Mouse (Mus musculus): Measurements from ENCODE around the gene Stap2. TPM values are rescaled to one million over a fixed set of nuclear protein-coding genes. Genes with fewer than 3 reads are reported as not detected.

Gene Stap2
- total RNA-seq, 2 experiments from 2014 or later = 5.3 TPM

DNA sequence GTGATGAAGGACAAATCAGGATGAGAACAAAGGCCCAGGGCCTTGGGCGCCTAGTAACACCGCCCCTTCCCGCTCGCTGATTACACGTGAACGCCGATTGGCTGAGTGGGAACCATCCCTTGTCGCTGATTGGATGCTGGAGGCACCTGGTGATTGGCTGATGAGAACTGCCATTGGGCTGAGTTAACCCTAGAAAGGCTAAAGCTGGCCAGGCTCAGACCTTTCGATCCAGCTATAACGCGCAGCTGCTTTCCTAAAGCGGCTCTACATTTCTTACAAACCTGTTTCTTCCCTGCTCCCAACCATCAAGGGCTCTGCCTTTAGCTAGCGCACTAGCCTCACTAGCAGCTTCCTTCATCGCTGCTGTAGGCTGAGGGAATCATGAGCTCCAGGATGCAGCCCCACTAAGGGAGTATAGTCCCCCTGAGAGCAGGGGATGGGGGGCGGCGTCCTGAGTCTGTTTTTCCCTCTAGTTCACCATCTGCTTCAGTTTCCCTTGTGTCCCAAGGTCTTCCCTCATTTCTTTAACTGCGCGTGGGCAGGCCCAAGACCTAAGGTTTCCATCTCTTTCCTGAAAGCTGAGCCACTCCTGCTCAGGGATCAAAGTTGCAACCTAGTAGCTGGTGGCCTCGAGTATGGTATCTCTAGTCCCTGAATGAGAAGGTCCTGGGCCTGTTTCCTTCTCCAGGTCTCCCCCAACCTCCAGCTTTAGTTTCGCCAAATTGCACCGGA lies 3.1 kb upstream of the Stap2 start:
- DNase-seq (ENCODE audit: low spot score in 2 of 2) = peak; percentile 89 to 93

GRCm38 (mm10) chr17:56007444-56008355 lies 2.3 kb upstream of the Stap2 start:
- no peak for DNase-seq (ENCODE audit: low spot score in 2 of 2)

DNA sequence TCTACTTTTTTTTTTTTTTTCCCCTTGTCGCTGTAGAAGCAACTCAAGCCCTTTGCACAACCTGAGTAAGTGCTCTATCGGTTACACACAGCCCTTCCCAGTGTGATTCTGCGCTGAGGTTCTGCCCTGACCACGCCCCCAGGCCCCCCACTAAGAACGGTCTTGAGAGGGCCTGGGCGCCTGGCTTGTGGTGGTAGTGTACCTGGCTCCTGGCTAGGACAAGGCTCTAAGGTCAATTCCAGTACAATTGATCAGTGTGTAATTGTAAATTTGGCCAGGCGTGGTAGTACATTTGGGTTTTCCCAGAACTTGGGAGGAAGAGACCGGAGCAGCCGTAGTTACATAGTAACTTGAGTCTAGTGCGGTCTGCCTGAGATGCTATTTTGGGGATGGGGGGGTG lies 1.6 kb upstream of the Stap2 start:
- no peak for DNase-seq (ENCODE audit: low spot score in 2 of 2)

DNA sequence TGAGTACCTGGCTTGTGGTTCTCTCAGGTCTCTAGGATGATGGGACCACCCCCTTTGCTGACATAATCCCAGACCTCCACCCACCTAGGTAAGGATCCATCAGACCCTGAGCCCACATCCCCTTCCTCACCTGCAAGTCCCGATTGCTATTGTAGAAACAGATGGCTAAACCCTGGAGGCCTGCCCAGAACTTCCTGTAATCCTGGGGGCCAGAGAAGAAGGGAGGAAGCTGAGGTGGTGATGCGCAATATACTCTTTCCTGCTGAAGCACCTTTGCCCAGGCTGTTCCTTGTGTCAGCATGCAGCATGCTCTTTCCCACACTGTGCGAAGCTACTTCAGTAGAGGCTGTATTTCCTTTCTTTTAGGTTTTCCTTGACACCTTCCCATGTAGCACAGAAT lies 2.4 kb downstream of the Stap2 start:
- no peak for DNase-seq (ENCODE audit: low spot score in 2 of 2)

- DNase-seq (ENCODE audit: low spot score in 2 of 2) = no peak
Observed at GRCm38 (mm10) chr17:55999794-56000499, 5.4 kb downstream of the Stap2 start.

GRCm38 (mm10) chr17:55996007-55996406 lies 9.4 kb downstream of the Stap2 start:
- DNase-seq (ENCODE audit: low spot score in 2 of 2) = no peak

GRCm38 (mm10) chr17:55990278-55990898 lies 15.0 kb downstream of the Stap2 start:
- no peak for DNase-seq (ENCODE audit: low spot score in 2 of 2)

GRCm38 (mm10) chr17:55986030-55986961 lies 19.1 kb downstream of the Stap2 start, which contains the start of gene Fsd1:
Fsd1 (plus strand) TSS chr17:55986509.
- DNase-seq (ENCODE audit: low spot score in 2 of 2) = peak; percentile 76 to 85

- no peak for DNase-seq (ENCODE audit: low spot score in 2 of 2)
Observed at GRCm38 (mm10) chr17:55977301-55977700, 28.1 kb downstream of the Stap2 start.

DNA sequence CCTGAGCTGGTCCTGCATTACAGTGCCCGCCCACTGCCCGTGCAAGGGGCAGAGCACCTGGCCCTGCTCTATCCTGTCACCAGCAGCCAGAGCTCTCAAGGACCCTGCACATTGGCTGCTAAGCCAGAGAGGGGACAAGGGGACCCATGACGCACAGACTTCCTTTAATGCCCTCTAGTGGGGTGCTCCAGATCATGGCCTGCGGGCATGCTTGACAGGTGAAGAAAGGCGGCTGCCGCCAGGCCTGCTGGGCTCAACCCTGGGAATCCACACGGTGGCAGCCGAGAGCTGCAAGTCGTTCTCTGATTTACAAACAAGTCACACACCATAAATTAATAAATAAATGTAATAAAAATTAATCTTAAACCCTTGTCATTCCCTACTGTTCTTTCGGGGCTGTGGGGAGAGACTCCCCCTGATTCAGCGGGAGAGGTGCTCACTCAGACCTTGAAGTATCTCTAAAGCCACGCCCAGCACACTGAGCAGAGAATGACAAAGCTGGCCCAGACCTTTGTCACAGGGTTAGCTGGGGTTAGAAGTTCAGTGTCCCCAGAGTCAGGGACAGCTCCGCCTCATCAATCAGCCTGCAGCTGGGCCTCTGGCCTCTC lies 29.0 kb downstream of the Stap2 start:
- peak; percentile 83 to 87 for DNase-seq (ENCODE audit: low spot score in 2 of 2)

DNA sequence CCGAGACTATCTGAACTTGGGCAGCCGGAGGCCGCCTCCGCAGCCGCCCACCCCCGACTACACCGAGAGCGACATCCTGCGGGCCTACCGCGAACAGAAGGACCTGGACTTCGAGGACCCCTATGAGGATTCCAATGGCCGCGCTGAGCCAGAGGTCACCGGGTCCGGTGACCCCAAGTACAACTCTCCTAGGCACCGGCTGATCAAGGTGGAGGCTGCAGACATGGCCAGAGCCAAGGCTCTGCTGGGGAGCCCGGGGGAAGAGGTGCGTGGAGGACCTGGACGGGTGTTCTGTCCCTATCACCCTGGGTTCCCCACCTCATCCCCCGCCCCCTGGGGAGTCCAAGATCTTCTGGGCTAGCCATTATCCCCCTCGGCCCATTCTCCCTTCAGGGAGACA lies 33.9 kb downstream of the Stap2 start:
- no peak for DNase-seq (ENCODE audit: low spot score in 2 of 2)

DNA sequence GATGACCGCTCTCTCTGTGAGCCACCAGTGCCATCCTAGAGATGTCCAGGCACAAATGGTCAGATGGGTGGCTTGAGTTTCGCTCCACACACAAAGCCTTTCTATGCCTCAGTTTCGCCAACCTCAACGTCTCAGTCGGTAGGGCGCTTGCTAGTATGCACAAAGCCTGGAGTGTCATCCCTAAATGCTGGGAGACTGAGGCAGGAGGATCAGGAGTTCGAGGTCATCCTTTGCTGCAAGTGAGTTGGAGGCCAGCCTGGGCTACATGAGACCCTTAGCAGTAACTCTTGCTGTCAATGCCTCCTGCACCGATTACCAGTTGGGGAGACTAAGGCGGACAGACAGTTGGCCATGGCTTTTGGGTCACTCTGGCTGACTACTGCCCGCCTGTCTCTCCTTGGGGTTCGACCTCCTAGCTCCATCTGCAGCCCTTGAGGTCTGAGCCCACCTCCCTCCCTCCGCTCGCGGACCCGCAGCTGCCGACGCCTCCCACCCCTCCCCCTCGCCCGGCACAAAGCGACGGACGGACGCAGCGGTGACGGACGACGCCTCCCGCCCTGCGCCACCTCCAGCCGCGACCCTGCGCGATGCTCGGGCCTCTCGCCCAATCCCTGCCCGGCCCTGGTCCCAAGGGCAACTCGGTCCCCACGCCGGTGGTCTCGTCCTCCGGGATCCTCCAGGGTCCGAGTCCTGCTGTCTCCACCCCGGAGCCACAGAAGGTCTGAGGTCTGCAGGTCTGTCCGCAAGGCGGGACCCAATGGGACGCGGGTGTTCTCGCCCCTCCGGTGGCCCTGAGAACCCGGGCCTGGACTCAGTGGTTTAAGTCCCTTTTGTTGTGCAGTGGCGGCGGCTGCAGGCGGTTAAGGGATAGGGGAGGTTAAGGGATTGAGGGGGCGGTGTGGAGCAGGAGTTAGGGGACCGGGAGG lies 35.2 kb downstream of the Stap2 start, which contains the start of gene Shd:
Shd (plus strand) TSS at position 502 of the 926 bp plus-strand sequence.
- DNase-seq (ENCODE audit: low spot score in 2 of 2) = peak; percentile 59 to 67

GRCm38 (mm10) chr17:55969560-55969959 lies 35.8 kb downstream of the Stap2 start:
- DNase-seq (ENCODE audit: low spot score in 2 of 2) = peak; percentile 66 to 70

- no peak for DNase-seq (ENCODE audit: low spot score in 2 of 2)
Observed at GRCm38 (mm10) chr17:55968210-55968609, 37.2 kb downstream of the Stap2 start.

GRCm38 (mm10) chr17:55967186-55967585 lies 38.2 kb downstream of the Stap2 start:
- DNase-seq (ENCODE audit: low spot score in 2 of 2) = no peak

GRCm38 (mm10) chr17:55964996-55965395 lies 40.4 kb downstream of the Stap2 start:
- no peak for DNase-seq (ENCODE audit: low spot score in 2 of 2)

DNA sequence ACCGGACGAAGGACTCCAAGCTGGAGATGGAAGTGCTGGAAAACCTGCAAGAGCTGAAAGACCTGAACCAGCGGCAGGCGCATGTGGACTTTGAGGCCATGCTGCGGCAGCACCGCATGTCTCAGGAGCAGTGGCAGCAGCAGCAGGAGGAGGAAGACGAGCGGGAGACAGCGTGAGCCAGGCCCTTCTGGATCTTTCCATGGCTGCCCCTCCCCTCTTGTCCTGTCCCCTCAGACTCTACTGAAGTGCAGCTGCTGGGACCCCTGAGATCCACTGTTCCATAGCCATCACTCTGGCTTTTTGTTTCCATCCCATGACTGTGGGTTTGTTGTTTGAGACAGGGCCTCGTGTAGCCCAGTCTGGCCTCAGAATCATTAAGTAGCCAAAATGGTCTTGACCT lies 40.9 kb downstream of the Stap2 start:
- no peak for DNase-seq (ENCODE audit: low spot score in 2 of 2)

DNA sequence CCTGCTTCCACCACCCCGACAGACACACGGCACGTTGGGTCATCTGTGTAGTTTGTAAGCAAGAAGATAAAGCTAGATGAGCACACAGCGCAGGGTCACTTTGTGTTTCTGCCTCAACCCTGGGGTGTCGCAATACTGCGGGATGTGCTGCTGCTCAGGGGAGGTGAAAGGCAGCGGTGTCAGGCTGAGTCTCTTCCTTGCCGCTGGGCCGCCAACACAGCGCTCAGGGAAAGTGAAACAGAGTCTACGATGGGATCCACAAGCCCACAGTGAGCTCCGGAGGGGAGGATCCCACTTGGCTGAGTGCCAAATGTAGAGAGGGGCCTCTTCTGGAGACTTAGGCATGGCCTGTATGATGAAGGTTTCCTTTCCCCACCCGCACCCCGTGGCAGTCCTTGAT lies 42.2 kb downstream of the Stap2 start:
- peak in 1 of 2 experiments; percentile 3 for DNase-seq (ENCODE audit: low spot score in 2 of 2)

All from layer of hippocampus, postnatal 10 days (tissue).